Mouse (Mus musculus) Muller cell, postnatal 12 days (primary cell): ENCODE data around the gene Krba1.

Experiments
- DNase-seq: peaks from one replicate; pipeline ENCODE4 v3.0.0-alpha.2; 2015; ENCODE audit errors: inconsistent ontology term

The Krba1 gene

GRCm38 (mm10) chr6:48395105-48396007, at the start of gene Krba1:
Gene Krba1 (plus strand): TSS chr6:48395586.
- peak; percentile 74 for DNase-seq

- DNase-seq: no peak
These were observed 36.5 kb upstream of the Krba1 start for GRCm38 (mm10) chr6:48358897-48359296.

GRCm38 (mm10) chr6:48366322-48366996, 28.9 kb upstream of the Krba1 start:
- DNase-seq: peak; percentile 96

GRCm38 (mm10) chr6:48388221-48388620, 7.2 kb upstream of the Krba1 start:
- no peak for DNase-seq

- no peak for DNase-seq
These were observed 1.6 kb upstream of the Krba1 start for GRCm38 (mm10) chr6:48393811-48394210.

GRCm38 (mm10) chr6:48396008-48396595, 716 bp downstream of the Krba1 start:
- DNase-seq: peak; percentile 7

GRCm38 (mm10) chr6:48396686-48397085, 1.3 kb downstream of the Krba1 start:
- DNase-seq: no peak

GRCm38 (mm10) chr6:48397336-48397735, 1.9 kb downstream of the Krba1 start:
- peak; percentile 49 for DNase-seq

- no peak for DNase-seq
These were observed 4.5 kb downstream of the Krba1 start for GRCm38 (mm10) chr6:48399906-48400305.

- no peak for DNase-seq
These were observed 8.7 kb downstream of the Krba1 start for GRCm38 (mm10) chr6:48404071-48404470.

GRCm38 (mm10) chr6:48409726-48410343, 14.4 kb downstream of the Krba1 start:
- no peak for DNase-seq

- no peak for DNase-seq
These were observed 15.2 kb downstream of the Krba1 start for GRCm38 (mm10) chr6:48410551-48410950.

- no peak for DNase-seq
These were observed 16.1 kb downstream of the Krba1 start for GRCm38 (mm10) chr6:48411193-48412092.

GRCm38 (mm10) chr6:48412147-48412546, 16.8 kb downstream of the Krba1 start:
- no peak for DNase-seq

- no peak for DNase-seq
These were observed 17.3 kb downstream of the Krba1 start for GRCm38 (mm10) chr6:48412662-48413061.

- no peak for DNase-seq
These were observed 17.7 kb downstream of the Krba1 start for GRCm38 (mm10) chr6:48413081-48413480.

- DNase-seq: no peak
These were observed 19.5 kb downstream of the Krba1 start for GRCm38 (mm10) chr6:48414886-48415285.

GRCm38 (mm10) chr6:48415636-48416035, 20.2 kb downstream of the Krba1 start:
- DNase-seq: no peak

- DNase-seq: no peak
These were observed 21.1 kb downstream of the Krba1 start for GRCm38 (mm10) chr6:48416486-48416885.

- DNase-seq: no peak
These were observed 25.3 kb downstream of the Krba1 start for GRCm38 (mm10) chr6:48420647-48421046.

- DNase-seq: no peak
These were observed 27.9 kb downstream of the Krba1 start for GRCm38 (mm10) chr6:48423336-48423735.
